Mouse (Mus musculus): ENCODE data around the gene Med9. TPM values are rescaled to one million over a fixed set of nuclear protein-coding genes. Genes with fewer than 3 reads are reported as not detected.
A peak's percentile ranks its signal among the peaks of the same experiment; 100 is the strongest.

Med9 gene
- polyA plus RNA-seq (2015; fragmentation: Nextera tagmentation; extraction: Ambion mirVana), result 36.6 and 38.4 TPM in 2 replicates

DNA sequence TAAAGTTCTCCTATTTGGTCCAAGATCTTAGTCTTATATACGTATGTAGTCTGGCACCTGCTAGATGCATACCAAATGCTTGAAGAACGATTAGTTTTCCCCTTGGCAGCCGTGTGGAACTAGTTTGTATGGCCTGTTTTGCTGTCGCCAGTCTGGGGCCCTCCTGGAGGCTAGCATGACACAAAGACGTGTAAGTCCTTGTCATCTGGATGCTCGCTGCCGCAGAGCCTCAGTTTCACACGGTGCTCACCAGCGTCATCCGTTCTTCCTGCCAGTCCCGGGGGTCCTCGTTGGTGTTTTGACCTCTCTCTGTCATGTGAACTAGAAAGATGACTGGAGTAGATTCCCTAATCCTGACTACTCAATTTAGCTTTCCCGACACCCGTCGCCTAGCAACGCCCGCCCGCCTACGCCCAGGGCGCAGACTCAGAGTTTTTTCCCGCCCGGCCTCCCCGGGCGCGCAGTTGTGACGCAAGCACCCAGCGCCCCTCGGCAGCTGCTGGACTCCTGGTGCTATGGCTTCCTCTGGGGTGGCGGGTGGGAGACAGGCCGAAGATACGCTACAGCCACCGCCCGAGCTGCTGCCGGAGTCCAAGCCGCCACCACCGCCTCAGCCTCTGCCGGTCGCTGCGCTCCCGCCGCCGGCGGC is at the start of gene Med9:
Gene Med9, plus strand, starts transcription at position 455 of the 649 bp plus-strand sequence.
- under 1% methylated on average over 43 of the region's 43 CpGs for WGBS
- ATAC-seq (ENCODE audit: insufficient read depth, low FRiP score, low read depth), result peak; percentile 93
- Histone ChIP-seq H3K27ac (peak within 1 kb of the TSS; percentile 63), H3K27me3 (replicated peaks) (no peaks in the 10 kb centered on the region), H3K4me1 (peaks cover 14% of the 10 kb centered on the region), H3K4me3 (replicated peaks) (peak within 1 kb of the TSS; percentile 83), H3K9me3 (no peaks in the 10 kb centered on the region), H3K4me2 (peak within 1 kb of the TSS; percentile 72), H3K36me3 (no peaks in the 10 kb centered on the region), H3K9ac (peak within 1 kb of the TSS; percentile 99)

DNA sequence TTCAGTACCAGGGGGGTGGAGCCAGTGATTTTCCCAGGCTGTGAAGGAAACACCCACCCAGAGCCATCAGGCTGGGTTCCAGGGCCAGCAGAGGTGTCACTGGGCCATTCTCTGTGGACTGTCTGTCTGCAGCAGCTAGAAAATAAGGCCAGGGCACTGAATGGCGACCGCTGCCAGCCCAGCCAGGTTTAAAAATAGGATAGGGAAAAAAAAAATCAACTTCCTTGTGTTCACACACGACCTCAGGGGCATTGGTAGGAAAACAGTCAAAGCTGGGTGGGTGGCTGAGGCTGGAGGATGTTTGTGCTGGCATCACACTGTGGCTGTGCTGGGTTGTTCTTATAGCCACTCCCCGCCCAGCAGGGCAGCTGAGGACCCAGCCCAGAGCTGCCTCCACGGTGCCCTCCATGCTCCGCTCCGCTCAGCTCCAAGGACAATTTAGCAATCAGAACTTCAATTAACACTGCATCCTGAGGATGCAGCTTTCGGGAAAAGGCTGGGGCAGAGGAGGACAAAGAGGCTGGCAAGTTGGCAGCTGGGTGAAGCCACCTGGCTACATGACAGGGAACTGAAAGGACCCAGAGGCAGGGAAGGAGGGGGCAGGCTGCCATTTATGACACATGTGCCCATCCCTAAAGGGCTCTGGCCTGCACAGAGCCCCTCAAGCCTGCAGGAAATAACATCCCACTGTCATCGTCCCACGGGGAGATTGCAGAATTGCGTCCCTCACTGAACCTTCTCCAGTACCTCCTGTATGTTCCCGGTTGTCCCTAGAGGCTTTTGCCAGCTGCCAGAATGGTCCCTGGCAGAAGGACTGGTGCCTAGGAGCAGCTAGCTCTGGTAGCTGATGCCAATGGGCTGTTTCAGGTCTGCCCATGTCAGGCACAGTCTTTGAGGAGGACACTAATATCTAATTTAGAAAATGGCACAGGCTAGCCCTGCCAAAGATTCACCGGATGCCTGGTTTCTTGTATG is 48.0 kb upstream of the Med9 start:
- Histone ChIP-seq H3K4me3 (replicated peaks) (no peak overlapping the region), H3K4me1 (peaks cover 2% of the 10 kb centered on the region; the same call in 1 of the 2 replicates), H3K36me3 (no peaks in the 10 kb centered on the region), H3K9ac (no peak overlapping the region), H3K9me3 (no peaks in the 10 kb centered on the region), H3K27me3 (replicated peaks) (no peaks in the 10 kb centered on the region), H3K27ac (peak overlapping the region; percentile 32; the same call in 1 of the 2 replicates), H3K4me2 (no peak overlapping the region)
- 60% methylated on average over 13 of the region's 13 CpGs for WGBS
- no peak for ATAC-seq (ENCODE audit: insufficient read depth, low FRiP score, low read depth)

GRCm38 (mm10) chr11:59900995-59901394 is 47.0 kb upstream of the Med9 start:
- Histone ChIP-seq H3K4me1 (peaks cover 2% of the 10 kb centered on the region; the same call in 1 of the 2 replicates), H3K9ac (no peak overlapping the region), H3K36me3 (no peaks in the 10 kb centered on the region), H3K4me3 (replicated peaks) (no peak overlapping the region), H3K4me2 (no peak overlapping the region), H3K9me3 (no peaks in the 10 kb centered on the region), H3K27me3 (replicated peaks) (no peaks in the 10 kb centered on the region), H3K27ac (no peak overlapping the region)
- WGBS, result 74% methylated on average over 1 of the region's 1 CpGs
- no peak for ATAC-seq (ENCODE audit: insufficient read depth, low FRiP score, low read depth)

- no peak overlapping the region for H3K9ac ChIP-seq
- H3K36me3 ChIP-seq, result no peaks in the 10 kb centered on the region
- H3K27me3 ChIP-seq (replicated peaks), result no peaks in the 10 kb centered on the region
- no peak overlapping the region for H3K4me3 ChIP-seq (replicated peaks)
- H3K27ac ChIP-seq, result peak overlapping the region; percentile 52
- no peak for ATAC-seq (ENCODE audit: insufficient read depth, low FRiP score, low read depth)
- peaks cover 2% of the 10 kb centered on the region; the same call in 1 of the 2 replicates for H3K4me1 ChIP-seq
- H3K4me2 ChIP-seq, result 0 out of 2 replicates have a peak overlapping the region, but pooled peaks have one; percentile 6
- WGBS, result 44% methylated on average over 8 of the region's 8 CpGs
- no peaks in the 10 kb centered on the region for H3K9me3 ChIP-seq
These were observed 45.8 kb upstream of the Med9 start for GRCm38 (mm10) chr11:59902045-59902726.

GRCm38 (mm10) chr11:59906521-59907123 is 41.4 kb upstream of the Med9 start:
- no peak for ATAC-seq (ENCODE audit: insufficient read depth, low FRiP score, low read depth)
- Histone ChIP-seq H3K4me3 (replicated peaks) (no peak overlapping the region), H3K4me1 (peaks cover 8% of the 10 kb centered on the region; the same call in 1 of the 2 replicates), H3K4me2 (no peak overlapping the region), H3K27ac (no peak overlapping the region), H3K9ac (no peak overlapping the region), H3K27me3 (replicated peaks) (no peaks in the 10 kb centered on the region), H3K9me3 (no peaks in the 10 kb centered on the region), H3K36me3 (no peaks in the 10 kb centered on the region)
- 81% methylated on average over 6 of the region's 6 CpGs for WGBS

- H3K27ac ChIP-seq, result peak overlapping the region; percentile 5; the same call in 1 of the 2 replicates
- no peak overlapping the region for H3K4me2 ChIP-seq
- 43% methylated on average over 3 of the region's 3 CpGs for WGBS
- no peaks in the 10 kb centered on the region for H3K9me3 ChIP-seq
- no peaks in the 10 kb centered on the region for H3K36me3 ChIP-seq
- H3K4me1 ChIP-seq, result peaks cover 6% of the 10 kb centered on the region; the same call in 1 of the 2 replicates
- H3K27me3 ChIP-seq (replicated peaks), result no peaks in the 10 kb centered on the region
- no peak overlapping the region for H3K4me3 ChIP-seq (replicated peaks)
- no peak overlapping the region for H3K9ac ChIP-seq
- ATAC-seq (ENCODE audit: insufficient read depth, low FRiP score, low read depth), result peak; percentile 33; the same call in 1 of the 2 replicates
These were observed 39.6 kb upstream of the Med9 start for GRCm38 (mm10) chr11:59908446-59908845.

- Histone ChIP-seq H3K9ac (no peak overlapping the region), H3K27me3 (replicated peaks) (no peaks in the 10 kb centered on the region), H3K9me3 (no peaks in the 10 kb centered on the region), H3K4me3 (replicated peaks) (no peak overlapping the region), H3K27ac (no peak overlapping the region), H3K4me2 (no peak overlapping the region), H3K4me1 (peaks cover 6% of the 10 kb centered on the region; the same call in 1 of the 2 replicates), H3K36me3 (no peaks in the 10 kb centered on the region)
- no peak for ATAC-seq (ENCODE audit: insufficient read depth, low FRiP score, low read depth)
These were observed 37.4 kb upstream of the Med9 start for GRCm38 (mm10) chr11:59910586-59910985.

DNA sequence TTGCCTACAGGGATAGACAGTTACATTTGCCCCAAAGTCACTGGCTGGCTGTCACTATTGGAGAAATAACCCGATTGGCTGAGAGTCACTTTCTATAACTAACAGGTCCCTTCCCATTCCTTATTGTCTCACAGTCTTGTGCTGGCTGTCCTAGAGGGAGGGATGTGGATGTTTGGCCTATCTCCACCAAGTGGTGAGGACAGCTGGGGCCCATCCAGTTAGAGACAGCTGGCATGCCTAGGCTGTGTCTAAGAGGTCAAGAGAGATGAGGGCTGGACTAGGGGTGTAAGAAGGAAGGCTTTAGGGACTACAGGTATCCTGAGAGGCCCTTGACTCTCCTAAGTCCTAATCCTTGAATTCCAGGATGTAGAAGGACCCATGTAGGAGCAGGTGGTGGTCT is 36.5 kb upstream of the Med9 start:
- no peaks in the 10 kb centered on the region for H3K36me3 ChIP-seq
- H3K4me3 ChIP-seq (replicated peaks), result no peak overlapping the region
- H3K9me3 ChIP-seq, result no peaks in the 10 kb centered on the region
- H3K27me3 ChIP-seq (replicated peaks), result no peaks in the 10 kb centered on the region
- peaks cover 6% of the 10 kb centered on the region; the same call in 1 of the 2 replicates for H3K4me1 ChIP-seq
- no peak overlapping the region for H3K9ac ChIP-seq
- H3K4me2 ChIP-seq, result no peak overlapping the region
- H3K27ac ChIP-seq, result no peak overlapping the region
- no peak for ATAC-seq (ENCODE audit: insufficient read depth, low FRiP score, low read depth)
- 79% methylated on average over 1 of the region's 1 CpGs for WGBS

DNA sequence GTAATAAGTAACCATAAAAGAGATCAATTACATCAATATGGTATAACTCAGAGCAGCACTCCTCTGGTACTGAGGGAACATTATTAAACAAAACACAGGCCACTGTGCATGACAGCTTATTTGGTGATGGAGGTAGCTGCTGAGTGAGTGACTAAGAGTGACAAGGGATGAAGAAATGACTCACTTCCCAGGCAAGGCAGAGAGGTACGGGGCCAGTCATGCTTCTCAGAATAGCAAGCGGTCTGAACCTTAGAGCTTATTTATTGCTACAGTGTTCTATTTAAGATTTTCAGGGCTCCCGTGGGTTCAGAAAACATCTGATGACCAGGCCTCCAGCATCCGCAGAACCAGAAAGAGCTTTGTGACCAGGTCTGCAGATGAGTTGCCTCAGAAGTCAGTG is 34.3 kb upstream of the Med9 start:
- Histone ChIP-seq H3K27ac (no peak overlapping the region), H3K36me3 (no peaks in the 10 kb centered on the region), H3K9ac (no peak overlapping the region), H3K27me3 (replicated peaks) (no peaks in the 10 kb centered on the region), H3K9me3 (no peaks in the 10 kb centered on the region), H3K4me3 (replicated peaks) (no peak overlapping the region), H3K4me1 (no peaks in the 10 kb centered on the region), H3K4me2 (no peak overlapping the region)
- ATAC-seq (ENCODE audit: insufficient read depth, low FRiP score, low read depth), result no peak
- 76% methylated on average over 4 of the region's 4 CpGs for WGBS

DNA sequence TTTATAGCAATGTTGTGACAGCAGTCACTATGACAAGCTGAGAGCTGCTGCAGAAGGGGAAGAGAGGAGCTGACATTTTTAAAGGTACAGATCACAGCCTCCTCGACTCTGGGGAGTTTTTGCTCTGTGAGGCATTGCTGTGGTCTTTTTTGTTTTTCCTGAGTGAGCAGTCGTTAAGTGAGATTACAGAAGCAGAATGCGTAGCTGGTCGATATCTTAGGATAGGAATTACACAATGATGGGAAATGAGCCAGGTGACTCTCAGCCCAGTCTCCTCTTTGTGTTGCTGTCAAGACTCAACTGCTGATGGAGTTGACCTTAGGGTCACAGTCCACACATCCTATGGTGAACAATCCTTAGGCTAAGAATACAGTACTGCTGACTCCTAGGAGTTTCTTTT is 30.0 kb upstream of the Med9 start:
- Histone ChIP-seq H3K4me2 (no peak overlapping the region), H3K4me1 (no peaks in the 10 kb centered on the region), H3K27ac (no peak overlapping the region), H3K36me3 (no peaks in the 10 kb centered on the region), H3K9me3 (no peaks in the 10 kb centered on the region), H3K9ac (no peak overlapping the region), H3K27me3 (replicated peaks) (no peaks in the 10 kb centered on the region), H3K4me3 (replicated peaks) (no peak overlapping the region)
- 34% methylated on average over 4 of the region's 4 CpGs for WGBS
- ATAC-seq (ENCODE audit: insufficient read depth, low FRiP score, low read depth), result no peak

DNA sequence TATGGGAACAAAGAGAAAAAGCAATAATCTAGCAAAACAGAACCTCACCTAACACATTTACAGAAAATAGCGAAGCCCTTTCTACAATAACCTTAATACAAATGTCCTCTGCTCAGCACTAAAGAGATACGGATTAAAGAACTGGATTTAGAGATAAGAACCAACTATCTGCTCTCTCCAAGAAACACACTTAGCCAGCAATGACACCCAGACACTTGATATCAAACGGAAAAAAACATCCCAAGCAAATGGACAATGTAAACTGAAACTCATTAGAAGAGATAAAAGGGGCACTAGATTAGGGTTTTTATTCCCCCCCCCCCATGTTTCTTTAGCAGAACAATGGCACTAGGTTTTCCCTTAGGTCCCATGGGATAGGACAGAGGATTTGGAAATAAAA is 28.6 kb upstream of the Med9 start:
- H3K4me3 ChIP-seq (replicated peaks), result no peak overlapping the region
- H3K27ac ChIP-seq, result no peak overlapping the region
- H3K9me3 ChIP-seq, result no peaks in the 10 kb centered on the region
- no peak overlapping the region for H3K9ac ChIP-seq
- no peaks in the 10 kb centered on the region for H3K4me1 ChIP-seq
- H3K36me3 ChIP-seq, result no peaks in the 10 kb centered on the region
- H3K4me2 ChIP-seq, result no peak overlapping the region
- WGBS, result 57% methylated on average over 3 of the region's 3 CpGs
- no peak for ATAC-seq (ENCODE audit: insufficient read depth, low FRiP score, low read depth)
- H3K27me3 ChIP-seq (replicated peaks), result no peaks in the 10 kb centered on the region
